In genomic region chr7:135537341-135537901, GRCm38 (mm10) we compare ENCODE assay signal across 8 mouse cellular contexts. TPM values are rescaled to one million over a fixed set of nuclear protein-coding genes. Genes with fewer than 3 reads are reported as not detected.
DNase-seq lines count a peak whose midpoint lies in the region; ATAC-seq lines count a peak whose summit lies in the region.

TSS of gene Ptpre (plus strand) at chr7:135537481.

- ATAC-seq in inflammation-experienced regulatory T-cells, adult 6 months: peak; percentile 56
- ATAC-seq in megakaryocyte progenitor cell, adult 5-6 weeks (replicated peaks; ENCODE audit: poor library complexity): peak; percentile 78

- DNase-seq in adrenal gland, adult 18-20 months (ENCODE audit: low spot score in 2 of 2): peak; percentile 91
- DNase-seq in embryo, embryonic 11 days: peak; percentile 92
- DNase-seq in gastrocnemius, postnatal 25 days: peak; percentile 87
- peak; percentile 81 to 92 for DNase-seq in left cerebral cortex, postnatal 10 days (ENCODE audit: extremely low spot score in 1 of 2, low spot score in 2 of 2)
- DNase-seq in right cerebral cortex, postnatal 10 days (ENCODE audit: low spot score in 2 of 2): peak; percentile 91
- DNase-seq in urinary bladder, postnatal 14 days (ENCODE audit: low spot score): peak; percentile 85

- intact Hi-C loops in left cerebral cortex, postnatal 10 days (cut with DNase I): loop anchor here (2.0 to 5.0 kb wide), 3 partner anchors 50 to 200 kb away; no protein-coding TSS in a partner anchor

RNA-seq across cellular contexts. Expression of gene Ptpre, which starts in this region (rescaled TPM):
- total RNA-seq in adrenal gland, adult 18-20 months (2021): 1 to 10 TPM; 3.5 to 4.2 TPM
- total RNA-seq in gastrocnemius, postnatal 25 days (2021): 1 to 10 TPM; 1.9 to 2.1 TPM
- polyA plus RNA-seq in inflammation-experienced regulatory T-cells, adult 6 months (2017; shearing (Covaris generic)): 10 to 100 TPM; 29.3 to 32.2 (median 30.3) TPM
- 10 to 100 TPM; 32.5 to 32.8 TPM for total RNA-seq in left cerebral cortex, postnatal 10 days (2021)
- 61.4 and 74.2 TPM in 2 replicates for total RNA-seq in megakaryocyte progenitor cell, adult 5-6 weeks (2015)
- 49.6 and 59.1 TPM in 2 replicates for total RNA-seq in megakaryocyte progenitor cell, adult 5-6 weeks (2017)

Comparison
In these comparisons a context has a peak if more than half of its experiments do, and no peak if none do; other contexts are left out.
1. Peak in every context shown above with its lines: DNase-seq and ATAC-seq.
2. RNA of gene Ptpre (total RNA-seq): 49.6 to 74.2 TPM in megakaryocyte progenitor cell, adult 5-6 weeks and 32.5 to 32.8 TPM in left cerebral cortex, postnatal 10 days; 3.5 to 4.2 TPM in adrenal gland, adult 18-20 months and 1.9 to 2.1 TPM in gastrocnemius, postnatal 25 days; every median in the first group is over 4 times any median in the second.